Mouse (Mus musculus) liver, adult 2 months (tissue): ENCODE results near the gene Fermt1. TPM values are rescaled to one million over a fixed set of nuclear protein-coding genes. Genes with fewer than 3 reads are reported as not detected.

Experiments used
- DNase-seq: peaks from one replicate; pipeline ENCODE4 v3.0.0-alpha.2; 2011; ENCODE audit warnings: low read depth, low spot score; ENCODE audit errors: extremely low read depth
- H3K27ac ChIP-seq: fragments of 200-500 bp; replicated peaks from 2 replicates; pipeline ENCODE4 v1.5.1; 2012; ENCODE audit warnings: low read depth, mild to moderate bottlenecking, control low read depth, inconsistent platforms, low read length; ENCODE audit not compliant: insufficient read depth
- H3K27me3 ChIP-seq: fragments of 200-500 bp; 2 replicates; pipeline ENCODE4 v1.6.1; 2012; ENCODE audit warnings: mild to moderate bottlenecking, moderate library complexity, low read length, inconsistent platforms; ENCODE audit not compliant: control insufficient read depth, insufficient read depth
- H3K36me3 ChIP-seq: fragments of 200-500 bp; 2 replicates; pipeline ENCODE4 v1.6.1; 2012; ENCODE audit warnings: low read length, inconsistent platforms; ENCODE audit not compliant: control insufficient read depth, insufficient read depth
- H3K4me1 ChIP-seq: fragments of 200-500 bp; 2 replicates; pipeline ENCODE4 v1.6.1; 2011; ENCODE audit warnings: low read length; ENCODE audit not compliant: control insufficient read depth, insufficient read depth
- H3K4me3 ChIP-seq: fragments of 200-500 bp; 2 replicates; pipeline ENCODE4 v1.5.1; 2011; ENCODE audit warnings: low read depth, mild to moderate bottlenecking, control low read depth, low read length, moderate library complexity; ENCODE audit not compliant: insufficient read depth
- H3K79me2 ChIP-seq: fragments of 200-500 bp; 2 replicates; pipeline ENCODE4 v1.6.1; 2012; ENCODE audit warnings: inconsistent platforms, mild to moderate bottlenecking, low read length, moderate library complexity; ENCODE audit not compliant: control insufficient read depth, insufficient read depth
- H3K9ac ChIP-seq: fragments of 200-500 bp; 2 replicates; pipeline ENCODE4 v1.6.1; 2012; ENCODE audit warnings: low read depth, mild to moderate bottlenecking, control low read depth, inconsistent platforms, low read length
- CTCF ChIP-seq: fragments of 200-500 bp; IDR thresholded peaks from 2 replicates; pipeline ENCODE4 v1.5.1; 2011; ENCODE audit warnings: low read depth, low read length, control low read depth
- POLR2A ChIP-seq: fragments of 200-500 bp; IDR thresholded peaks from 2 replicates; pipeline ENCODE4 v1.6.1; 2011; ENCODE audit warnings: low read length, control low read depth; ENCODE audit not compliant: insufficient read depth; ENCODE audit errors: extremely low read depth
- WGBS: fragments of 180-500 bp; shearing (Covaris S2); methylation state at CpG from one replicate; pipeline ENCODE4 v1.1.7; 2018; 5-methylcytosine and 5-hydroxymethylcytosine counted together
- polyA plus RNA-seq: library from polyadenylated mRNA; depleted of rRNA; stranded (reverse); fragments of >200 nt; gene quantifications from 2 replicates; pipeline ENCODE4 v1.2.3, GENCODE M21; 2012
- total RNA-seq: library from RNA; depleted of rRNA; stranded (reverse); fragments of >200 nt; gene quantifications from 2 replicates; pipeline ENCODE4 v1.2.3, GENCODE M21; 2014

The Fermt1 gene
- total and polyA plus RNA-seq, 2 experiments, result 0.28 to 0.38 TPM

DNA sequence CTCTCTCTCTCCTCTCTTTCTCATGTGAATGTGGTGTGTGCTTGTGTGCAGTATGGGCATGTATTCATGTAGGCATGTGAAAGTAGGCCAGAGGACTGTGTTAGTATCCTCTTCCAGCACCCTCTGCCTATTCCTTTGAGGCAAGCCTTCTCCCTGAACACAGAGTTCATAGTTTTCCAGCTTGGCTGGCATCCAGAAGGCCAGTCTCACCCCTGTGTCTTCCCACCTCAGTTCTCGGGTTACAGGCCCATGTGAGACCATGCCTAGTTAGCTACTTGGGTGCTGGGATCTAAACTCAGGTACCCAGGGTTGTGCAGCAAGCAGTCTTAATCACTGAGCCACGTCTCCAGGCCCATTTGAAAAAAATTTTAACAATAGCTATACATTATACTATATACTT, 17.8 kb downstream of the Fermt1 start:
- Histone ChIP-seq H3K4me3 (no peak overlapping the region), H3K79me2 (no peaks in the 10 kb centered on the region), H3K9ac (no peak overlapping the region), H3K27me3 (no peaks in the 10 kb centered on the region), H3K27ac (no peak overlapping the region), H3K36me3 (no peaks in the 10 kb centered on the region), H3K4me1 (peaks cover 2% of the 10 kb centered on the region; the same call in 1 of the 2 replicates)
- TF ChIP-seq CTCF (no peak), POLR2A (no peak)
- DNase-seq, result no peak
- 81% methylated on average over 2 of the region's 2 CpGs for WGBS

DNA sequence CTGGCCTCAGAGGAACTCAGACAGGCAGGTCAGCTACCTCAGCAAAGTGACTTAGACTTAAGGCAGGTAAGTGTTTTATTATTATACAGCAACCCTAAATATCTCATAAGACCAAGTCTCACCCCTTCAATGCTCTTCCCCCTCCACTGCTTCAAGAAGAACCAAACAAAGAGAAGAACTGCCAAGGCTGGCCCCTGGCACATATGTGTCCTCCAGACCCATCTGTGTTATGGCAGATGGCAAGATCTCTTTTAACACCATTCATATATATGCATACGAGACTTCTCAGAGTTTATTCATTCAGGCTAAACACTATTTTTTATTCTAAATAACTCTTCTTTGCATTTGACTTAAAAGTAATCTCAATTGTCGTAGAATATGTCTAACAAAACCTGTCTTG, 18.4 kb downstream of the Fermt1 start:
- 86% methylated on average over 2 of the region's 2 CpGs for WGBS

DNA sequence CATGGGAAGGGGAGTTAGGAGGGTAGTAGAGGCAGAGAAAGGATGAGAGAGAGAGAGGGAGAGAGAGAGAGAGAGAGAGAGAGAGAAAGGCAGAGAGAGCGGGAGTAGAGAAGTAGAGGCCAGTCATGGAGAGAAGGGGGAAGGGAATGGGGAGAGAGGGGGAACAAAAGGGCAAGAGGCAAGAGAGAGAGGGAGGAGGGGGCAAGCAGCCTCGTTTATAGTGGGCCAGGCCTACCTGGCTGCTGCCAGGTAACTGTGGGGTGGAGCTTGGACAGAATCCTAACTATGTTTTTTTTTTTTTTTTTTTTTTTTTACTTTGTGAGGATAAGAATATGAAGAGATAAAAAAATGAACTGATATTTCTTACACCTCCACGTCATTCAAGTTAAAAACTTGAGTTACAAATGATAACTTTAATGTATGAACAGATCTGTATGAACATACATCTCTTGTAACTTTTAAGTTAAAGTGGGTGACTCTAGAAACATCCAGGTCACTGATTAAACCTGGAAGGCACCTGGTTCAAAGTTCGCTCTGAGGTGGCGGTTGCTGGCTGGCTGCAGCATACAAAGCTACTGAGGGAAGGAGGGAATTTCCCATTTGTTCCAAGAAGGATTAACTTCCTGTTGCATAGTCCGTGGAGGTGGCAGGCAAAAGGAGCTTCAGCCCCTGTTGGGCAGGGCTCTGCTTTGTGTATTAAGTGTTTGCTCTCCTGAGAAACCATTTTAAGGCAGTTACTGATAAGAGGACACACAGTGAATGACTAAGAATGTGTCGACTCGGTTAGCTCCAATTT, 22.2 kb downstream of the Fermt1 start:
- DNase-seq, result peak; percentile 94
- H3K4me3 ChIP-seq, result no peak overlapping the region
- H3K9ac ChIP-seq, result no peak overlapping the region
- TF ChIP-seq CTCF (no peak), POLR2A (no peak)
- H3K4me1 ChIP-seq, result peaks cover 9% of the 10 kb centered on the region; the same call in 1 of the 2 replicates
- no peaks in the 10 kb centered on the region for H3K36me3 ChIP-seq
- H3K79me2 ChIP-seq, result no peaks in the 10 kb centered on the region
- H3K27ac ChIP-seq, result peak overlapping the region; percentile 46
- WGBS, result 30% methylated on average over 8 of the region's 8 CpGs
- no peaks in the 10 kb centered on the region for H3K27me3 ChIP-seq

More for the DNA sequence above, 18.4 kb downstream of the Fermt1 start:
- Histone ChIP-seq H3K9ac (no peak overlapping the region), H3K27ac (no peak overlapping the region), H3K79me2 (no peaks in the 10 kb centered on the region), H3K4me1 (peaks cover 7% of the 10 kb centered on the region; the same call in 1 of the 2 replicates), H3K36me3 (no peaks in the 10 kb centered on the region), H3K4me3 (no peak overlapping the region), H3K27me3 (no peaks in the 10 kb centered on the region)
- no peak for DNase-seq
- TF ChIP-seq CTCF, result no peak
- no peak for TF ChIP-seq POLR2A

DNA sequence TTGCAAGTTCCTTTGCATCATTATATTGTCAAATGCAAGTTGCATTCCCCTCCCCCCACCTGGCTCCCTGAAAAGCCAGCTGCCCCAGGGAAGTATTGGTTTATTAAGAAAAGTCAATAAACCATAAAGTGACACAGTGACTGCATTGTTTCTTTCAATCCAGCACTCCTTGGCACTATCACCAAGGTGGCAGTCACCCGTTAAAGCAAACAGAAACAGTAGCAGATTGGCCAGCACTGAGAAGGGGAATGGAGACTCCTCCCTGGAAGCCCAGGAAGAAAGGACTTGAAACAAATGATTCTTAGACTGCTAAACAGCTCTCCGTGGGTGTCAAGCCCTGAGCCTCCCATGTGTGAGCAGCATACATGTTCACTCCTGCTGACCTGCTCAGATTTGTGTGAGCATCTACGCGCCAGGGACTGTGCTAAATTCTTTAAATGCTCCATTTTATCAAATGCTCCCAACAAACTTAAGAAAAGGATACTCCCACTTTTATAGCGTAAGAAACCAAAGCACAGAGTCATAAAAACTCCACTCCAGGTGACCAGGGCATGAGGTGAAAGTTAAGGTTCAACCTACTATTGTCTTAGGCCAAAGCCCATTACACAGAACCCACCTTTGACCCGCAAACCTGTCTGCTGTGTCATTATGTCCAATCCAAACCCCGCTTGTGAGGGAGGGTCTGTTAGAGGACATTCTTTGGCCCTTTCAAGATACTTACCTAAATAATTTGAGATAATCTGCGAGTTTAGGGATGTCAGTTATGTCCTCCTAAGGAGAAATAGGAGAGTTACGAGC, 23.4 kb downstream of the Fermt1 start:
- Histone ChIP-seq H3K27me3 (no peaks in the 10 kb centered on the region), H3K79me2 (no peaks in the 10 kb centered on the region), H3K9ac (no peak overlapping the region), H3K4me3 (no peak overlapping the region), H3K36me3 (no peaks in the 10 kb centered on the region), H3K4me1 (peaks cover 9% of the 10 kb centered on the region; the same call in 1 of the 2 replicates), H3K27ac (no peak overlapping the region)
- WGBS, result 60% methylated on average over 9 of the region's 9 CpGs
- TF ChIP-seq CTCF (no peak), POLR2A (no peak)
- DNase-seq, result peak; percentile 74

DNA sequence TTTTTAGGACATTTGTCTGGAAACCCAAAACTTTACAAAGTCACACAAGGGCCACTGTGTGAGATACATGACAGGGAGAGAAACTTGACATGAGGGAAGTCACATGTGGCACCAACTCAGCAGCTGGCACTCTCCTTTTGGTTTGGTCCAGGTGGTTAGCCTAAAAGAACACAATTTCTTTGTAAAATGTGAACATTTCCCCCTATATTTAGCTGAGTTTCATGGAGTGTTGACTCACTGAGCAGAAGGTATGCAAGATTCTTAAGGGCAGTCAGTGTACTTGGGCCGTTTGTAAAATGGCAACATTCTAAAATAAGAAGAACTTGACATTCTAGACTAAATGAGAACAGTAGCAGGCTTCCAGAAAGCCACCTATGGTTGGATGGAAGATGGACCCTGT, 30.9 kb downstream of the Fermt1 start:
- no peaks in the 10 kb centered on the region for H3K4me1 ChIP-seq
- no peaks in the 10 kb centered on the region for H3K27me3 ChIP-seq
- no peak overlapping the region for H3K9ac ChIP-seq
- no peak overlapping the region for H3K27ac ChIP-seq
- no peak for DNase-seq
- no peaks in the 10 kb centered on the region for H3K79me2 ChIP-seq
- H3K36me3 ChIP-seq, result no peaks in the 10 kb centered on the region
- TF ChIP-seq POLR2A (no peak), CTCF (no peak)
- H3K4me3 ChIP-seq, result no peak overlapping the region
- WGBS, result 76% methylated on average over 1 of the region's 1 CpGs
